Mouse (Mus musculus) heart, postnatal 0 days (tissue): ENCODE results near the gene Cap2. TPM values are rescaled to one million over a fixed set of nuclear protein-coding genes. Genes with fewer than 3 reads are reported as not detected.

Source experiments
- ATAC-seq: fragments of 200-750 bp; cut with Nextera tagmentation; 2 replicates; pipeline ENCODE4 v1.8.0; 2017; ENCODE audit warnings: low read depth, moderate number of reproducible peaks, moderate library complexity; ENCODE audit not compliant: insufficient read depth
- DNase-seq: peaks from one replicate; pipeline ENCODE4 v3.0.0-alpha.2; 2016; ENCODE audit warnings: low spot score
- H3K27ac ChIP-seq: fragments of 300-500 bp; sonication (generic); 2 replicates; pipeline ENCODE4 v1.5.1; 2014; ENCODE audit warnings: low read depth, mild to moderate bottlenecking
- H3K27me3 ChIP-seq: fragments of 300-500 bp; sonication (generic); 2 replicates; pipeline ENCODE4 v1.6.1; 2014; ENCODE audit warnings: low read length, mixed read lengths; ENCODE audit not compliant: control insufficient read depth, insufficient read depth
- H3K36me3 ChIP-seq: fragments of 300-500 bp; sonication (generic); replicated peaks from 2 replicates; pipeline ENCODE4 v1.6.1; 2014; ENCODE audit warnings: low read length, mixed read lengths; ENCODE audit not compliant: control insufficient read depth, insufficient read depth
- H3K4me1 ChIP-seq: fragments of 300-500 bp; sonication (generic); 2 replicates; pipeline ENCODE4 v1.6.1; 2014; ENCODE audit warnings: antibody characterized with exemption; ENCODE audit not compliant: control insufficient read depth, insufficient read depth
- H3K4me2 ChIP-seq: fragments of 300-500 bp; sonication (generic); 2 replicates; pipeline ENCODE4 v1.6.1; 2014; ENCODE audit warnings: low read depth, mild to moderate bottlenecking, low read length, moderate library complexity
- H3K4me3 ChIP-seq: fragments of 300-500 bp; sonication (generic); 2 replicates; pipeline ENCODE4 v1.5.1; 2014; ENCODE audit warnings: low read depth, low read length
- H3K9ac ChIP-seq: fragments of 300-500 bp; sonication (generic); replicated peaks from 2 replicates; pipeline ENCODE4 v1.6.1; 2014; ENCODE audit warnings: low read depth, low read length, mixed read lengths
- H3K9me3 ChIP-seq: fragments of 300-500 bp; sonication (generic); replicated peaks from 2 replicates; pipeline ENCODE4 v1.6.1; 2016; ENCODE audit warnings: low read length; ENCODE audit not compliant: control insufficient read depth
- CTCF ChIP-seq: IDR thresholded peaks from 2 replicates; pipeline ENCODE4 v1.5.1; 2016; ENCODE audit warnings: antibody characterized with exemption, control low read depth, low read depth
- EP300 ChIP-seq: IDR thresholded peaks from 2 replicates; pipeline ENCODE4 v1.6.1; 2016; ENCODE audit warnings: antibody characterized with exemption, low read depth
- WGBS: fragments of 180-500 bp; shearing (Covaris S2); extraction: QIAGEN DNeasy Blood & Tissue Kit; methylation state at CpG from one replicate; pipeline ENCODE4 v1.1.7; 2014; 5-methylcytosine and 5-hydroxymethylcytosine counted together
- polyA plus RNA-seq: library from polyadenylated mRNA; unstranded; fragments of >200 nt; fragmentation: Nextera tagmentation; extraction: Ambion mirVana; gene quantifications from 2 replicates; pipeline ENCODE4 v1.2.1, GENCODE M21; 2015
- total RNA-seq: library from RNA; depleted of rRNA; stranded (reverse); fragments of >200 nt; gene quantifications from 2 replicates; pipeline ENCODE4 v1.2.3, GENCODE M21; 2014; ENCODE audit warnings: low replicate concordance

The Cap2 gene
- total and polyA plus RNA-seq, 2 experiments from 2014 or later, result 144 to 257 TPM

DNA sequence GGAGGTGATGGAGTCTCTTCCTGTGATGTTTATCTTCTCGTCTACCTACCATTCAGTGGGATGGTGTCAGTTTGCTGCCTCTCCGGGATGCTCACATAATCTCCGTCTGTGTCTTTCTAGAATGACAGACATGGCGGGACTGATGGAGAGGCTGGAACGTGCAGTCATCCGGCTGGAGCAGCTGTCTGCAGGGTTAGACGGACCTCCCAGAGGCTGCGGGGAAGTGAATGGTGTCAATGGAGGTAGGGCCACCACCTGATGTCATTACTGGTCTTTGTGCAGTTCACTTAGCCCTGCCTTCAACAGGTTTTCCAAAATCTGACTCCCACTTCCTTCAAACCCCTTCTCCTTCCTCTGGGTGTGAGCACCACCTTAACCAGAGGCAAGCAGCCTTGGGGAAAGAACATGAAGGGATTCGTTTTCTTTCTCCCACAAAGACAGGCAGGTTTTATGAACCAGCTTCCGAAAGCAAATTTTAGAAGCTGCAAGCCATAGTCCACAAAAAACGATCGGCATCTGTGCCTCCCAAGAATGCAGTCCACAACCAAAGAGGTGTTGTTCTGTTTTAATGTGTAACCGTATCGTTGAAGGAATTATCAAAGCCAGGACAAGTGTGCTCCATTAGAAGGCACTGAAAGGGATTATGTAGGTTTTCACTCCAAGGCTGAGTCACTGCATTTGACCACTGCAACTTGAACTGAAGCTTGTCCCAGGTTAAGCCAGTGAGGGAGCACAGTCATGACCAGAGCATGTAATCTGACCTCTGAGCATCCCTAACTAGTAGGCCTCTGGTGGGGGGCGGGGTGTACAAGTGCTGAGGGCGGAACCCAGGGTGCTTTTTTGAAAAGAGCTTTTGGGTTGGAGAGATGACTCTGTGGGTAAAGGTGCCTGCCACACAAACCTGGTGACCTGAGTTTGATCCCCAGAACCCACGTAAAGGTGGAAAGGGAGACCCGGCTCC, 23.9 kb downstream of the Cap2 start:
- no peaks in the 10 kb centered on the region for H3K27me3 ChIP-seq
- no peaks in the 10 kb centered on the region for H3K9me3 ChIP-seq
- no peak for TF ChIP-seq CTCF
- TF ChIP-seq EP300, result no peak
- H3K4me1 ChIP-seq, result peaks cover 23% of the 10 kb centered on the region
- WGBS, result 76% methylated on average over 18 of the region's 18 CpGs
- no peak overlapping the region for H3K4me2 ChIP-seq
- H3K36me3 ChIP-seq, result peaks cover 21% of the 10 kb centered on the region
- no peak overlapping the region for H3K9ac ChIP-seq
- peak overlapping the region; percentile 87 for H3K27ac ChIP-seq
- DNase-seq, result no peak
- no peak for ATAC-seq
- H3K4me3 ChIP-seq, result no peak overlapping the region

- ATAC-seq, result no peak
- 79% methylated on average over 3 of the region's 3 CpGs for WGBS
Observed at GRCm38 (mm10) chr13:46526645-46527044, 25.0 kb downstream of the Cap2 start.

DNA sequence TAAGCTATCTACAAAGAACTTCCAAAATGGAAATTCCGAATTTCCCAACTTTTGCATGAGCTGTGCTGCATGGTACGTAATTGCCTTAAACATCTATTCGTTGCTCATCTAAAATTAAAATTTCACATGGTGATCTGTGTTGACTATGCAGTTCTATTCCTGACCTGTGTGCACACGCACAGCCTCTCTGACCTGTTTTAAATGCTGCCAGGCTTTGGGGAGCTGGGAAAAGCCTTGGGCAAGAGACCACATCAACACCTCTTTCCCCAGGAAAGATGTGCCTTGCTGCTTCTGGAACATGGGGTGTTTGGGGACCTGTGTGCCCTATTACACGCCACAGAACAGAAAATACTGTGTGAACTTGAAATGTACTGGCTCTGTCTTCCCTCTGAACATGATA, 25.7 kb downstream of the Cap2 start:
- TF ChIP-seq CTCF, result no peak
- no peak for TF ChIP-seq EP300
- no peak for DNase-seq
- no peak overlapping the region for H3K27ac ChIP-seq
- H3K36me3 ChIP-seq, result peaks cover 24% of the 10 kb centered on the region
- no peak overlapping the region for H3K4me2 ChIP-seq
- H3K27me3 ChIP-seq, result no peaks in the 10 kb centered on the region
- H3K4me1 ChIP-seq, result peaks cover 23% of the 10 kb centered on the region
- H3K9me3 ChIP-seq, result no peaks in the 10 kb centered on the region
- 87% methylated on average over 5 of the region's 5 CpGs for WGBS
- ATAC-seq, result no peak
- no peak overlapping the region for H3K9ac ChIP-seq
- H3K4me3 ChIP-seq, result no peak overlapping the region

More at GRCm38 (mm10) chr13:46526645-46527044, 25.0 kb downstream of the Cap2 start:
- Histone ChIP-seq H3K9ac (no peak overlapping the region), H3K4me1 (peaks cover 23% of the 10 kb centered on the region), H3K4me2 (no peak overlapping the region), H3K27me3 (no peaks in the 10 kb centered on the region), H3K9me3 (no peaks in the 10 kb centered on the region), H3K36me3 (peaks cover 21% of the 10 kb centered on the region), H3K27ac (no peak overlapping the region), H3K4me3 (no peak overlapping the region)
- TF ChIP-seq CTCF (no peak), EP300 (no peak)
- DNase-seq, result no peak

GRCm38 (mm10) chr13:46529037-46529436, 27.4 kb downstream of the Cap2 start:
- H3K4me1 ChIP-seq, result peaks cover 19% of the 10 kb centered on the region
- no peak overlapping the region for H3K27ac ChIP-seq
- WGBS, result 71% methylated on average over 10 of the region's 10 CpGs
- no peak overlapping the region for H3K9ac ChIP-seq
- H3K4me2 ChIP-seq, result no peak overlapping the region
- no peak for ATAC-seq
- no peak for DNase-seq
- TF ChIP-seq EP300, result no peak
- TF ChIP-seq CTCF, result no peak
- no peaks in the 10 kb centered on the region for H3K27me3 ChIP-seq
- no peaks in the 10 kb centered on the region for H3K9me3 ChIP-seq
- H3K36me3 ChIP-seq, result peaks cover 34% of the 10 kb centered on the region
- H3K4me3 ChIP-seq, result no peak overlapping the region

DNA sequence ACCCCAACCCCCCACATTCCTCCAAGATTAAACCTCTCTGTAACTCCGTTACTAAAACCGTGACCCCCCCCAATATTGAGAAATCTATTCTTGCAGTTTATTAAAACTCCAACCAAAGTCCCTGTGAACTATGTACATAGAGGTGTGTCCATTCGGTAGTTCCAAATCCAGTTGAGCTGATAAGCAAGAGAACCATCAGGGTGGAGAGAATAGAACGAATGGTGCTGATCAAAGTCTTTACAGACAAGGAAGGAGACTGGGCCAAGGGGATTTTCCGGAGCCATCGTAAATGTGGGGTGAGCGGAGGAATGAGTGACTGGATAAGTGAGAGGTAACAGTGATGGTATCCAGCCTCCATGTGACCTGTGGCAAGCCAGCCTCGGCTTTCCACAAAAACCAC, 28.9 kb downstream of the Cap2 start:
- no peaks in the 10 kb centered on the region for H3K27me3 ChIP-seq
- H3K9ac ChIP-seq, result no peak overlapping the region
- H3K36me3 ChIP-seq, result peaks cover 34% of the 10 kb centered on the region
- peak overlapping the region; percentile 60 for H3K27ac ChIP-seq
- 40% methylated on average over 8 of the region's 8 CpGs for WGBS
- no peak overlapping the region for H3K4me2 ChIP-seq
- DNase-seq (no peak), ATAC-seq (no peak)
- no peak overlapping the region for H3K4me3 ChIP-seq
- TF ChIP-seq CTCF (no peak), EP300 (no peak)
- H3K9me3 ChIP-seq, result no peaks in the 10 kb centered on the region
- peaks cover 25% of the 10 kb centered on the region for H3K4me1 ChIP-seq

DNA sequence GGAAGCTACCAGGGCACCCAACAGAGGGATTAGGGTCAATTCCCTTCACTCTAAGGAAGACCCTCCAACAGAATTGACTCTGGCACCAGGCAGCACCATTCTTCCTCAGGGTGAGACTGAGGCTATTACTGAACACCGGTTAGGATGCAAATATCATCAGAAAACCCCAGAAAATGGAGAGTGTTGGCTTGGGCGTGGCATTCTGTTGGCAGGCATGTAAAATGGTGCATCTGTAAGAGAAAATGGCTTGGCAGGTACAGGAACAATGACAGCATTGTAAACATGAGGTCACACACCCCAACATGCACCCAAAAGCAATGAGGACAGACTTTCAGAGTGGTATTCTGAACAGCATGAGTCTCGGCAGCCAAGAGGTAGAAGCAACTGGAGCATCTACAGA, 30.0 kb downstream of the Cap2 start:
- Histone ChIP-seq H3K27ac (no peak overlapping the region), H3K4me3 (no peak overlapping the region), H3K4me1 (peaks cover 26% of the 10 kb centered on the region; the same call in 1 of the 2 replicates), H3K4me2 (no peak overlapping the region), H3K36me3 (peaks cover 26% of the 10 kb centered on the region), H3K9ac (no peak overlapping the region), H3K9me3 (no peaks in the 10 kb centered on the region), H3K27me3 (no peaks in the 10 kb centered on the region)
- DNase-seq, result no peak
- TF ChIP-seq EP300 (no peak), CTCF (no peak)
- ATAC-seq, result no peak
- WGBS, result 81% methylated on average over 3 of the region's 3 CpGs
